Mouse (Mus musculus) CH12.LX (cell line): ENCODE results near the gene Uqcr11.

Experiments
- CHD2 ChIP-seq: IDR thresholded peaks from 2 replicates; pipeline ENCODE4 v1.6.1; 2011; ENCODE audit warnings: low read length, improper control_type of control experiment
- CTCF ChIP-seq, 2 experiments: IDR thresholded peaks in 1 of 2; conservative IDR thresholded peaks in 1 of 2; 2 replicates each; pipeline ENCODE4 v1.5.1; 2011 to 2012; ENCODE audit warnings: low read depth in 2 of 2, low read length in 2 of 2, improper control_type of control experiment in 1 of 2, inconsistent platforms in 1 of 2, mild to moderate bottlenecking in 1 of 2, moderate library complexity in 1 of 2
- POLR2A ChIP-seq: IDR thresholded peaks from 2 replicates; pipeline ENCODE4 v1.6.1; 2011; ENCODE audit warnings: low read depth, mild to moderate bottlenecking, improper control_type of control experiment, low read length

DNA sequence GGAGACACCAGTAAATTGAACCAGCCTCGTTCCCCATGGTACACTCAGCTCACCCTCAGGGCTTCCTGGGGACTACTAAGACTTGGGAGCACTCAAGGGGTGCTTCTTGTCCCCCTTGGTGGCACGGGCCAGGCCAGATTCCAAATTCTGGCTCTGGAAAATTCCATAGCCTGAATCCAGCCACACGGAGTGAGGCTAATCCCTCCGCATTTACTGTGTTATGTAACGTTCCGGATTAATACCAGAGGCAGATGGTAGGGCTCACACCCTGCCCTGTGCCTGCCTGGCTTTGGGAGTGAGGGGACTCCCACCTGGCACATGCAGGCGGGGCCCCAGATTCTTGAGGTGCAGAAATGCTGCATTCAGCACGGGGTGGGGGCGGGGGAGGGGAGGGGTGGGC lies 51.2 kb downstream of the Uqcr11 start:
- TF ChIP-seq CHD2 (no peak), POLR2A (no peak), CTCF (conservative IDR thresholded peaks at IDR 0.05 in 1 of 2, IDR thresholded peaks at IDR 0.05 in 1 of 2; ENCODE audit: low read depth in 2 of 2, low read length in 2 of 2) (no peak)
